Mouse (Mus musculus) stomach, embryonic 16.5 days (tissue): ENCODE data around the gene Comt. TPM values are rescaled to one million over a fixed set of nuclear protein-coding genes. Genes with fewer than 3 reads are reported as not detected.
A peak's percentile ranks its signal among the peaks of the same experiment; 100 is the strongest.

Experiments used
- ATAC-seq: fragments of 200-750 bp; cut with Nextera tagmentation; 2 replicates; pipeline ENCODE4 v1.8.0; 2017; ENCODE audit warnings: moderate number of reproducible peaks, moderate TSS enrichment; ENCODE audit not compliant: insufficient read depth, low FRiP score
- H3K27ac ChIP-seq: fragments of 300-500 bp; sonication (generic); 2 replicates; pipeline ENCODE4 v1.5.1; 2014; ENCODE audit warnings: low read length
- H3K27me3 ChIP-seq: fragments of 300-500 bp; sonication (generic); 2 replicates; pipeline ENCODE4 v1.6.1; 2014; ENCODE audit warnings: low read length, control low read depth, mixed read lengths; ENCODE audit not compliant: control insufficient read depth, insufficient read depth
- H3K36me3 ChIP-seq: fragments of 300-500 bp; sonication (generic); 2 replicates; pipeline ENCODE4 v1.6.1; 2014; ENCODE audit warnings: low read length; ENCODE audit not compliant: control insufficient read depth, insufficient read depth
- H3K4me1 ChIP-seq: fragments of 300-500 bp; sonication (generic); 2 replicates; pipeline ENCODE4 v1.6.1; 2014; ENCODE audit warnings: low read length, control low read depth, mixed read lengths; ENCODE audit not compliant: control insufficient read depth, insufficient read depth
- H3K4me2 ChIP-seq: fragments of 300-500 bp; sonication (generic); 2 replicates; pipeline ENCODE4 v1.6.1; 2014; ENCODE audit warnings: low read depth, low read length, mixed read lengths
- H3K4me3 ChIP-seq: fragments of 300-500 bp; sonication (generic); replicated peaks from 2 replicates; pipeline ENCODE4 v1.5.1; 2014; ENCODE audit warnings: mild to moderate bottlenecking, low read length
- H3K9ac ChIP-seq: fragments of 300-500 bp; sonication (generic); 2 replicates; pipeline ENCODE4 v1.6.1; 2014; ENCODE audit warnings: low read length
- H3K9me3 ChIP-seq: fragments of 300-500 bp; sonication (generic); replicated peaks from 2 replicates; pipeline ENCODE4 v1.6.1; 2016; ENCODE audit warnings: low read length, control low read depth; ENCODE audit not compliant: control insufficient read depth
- WGBS: fragments of 180-500 bp; shearing (Covaris S2); extraction: QIAGEN DNeasy Blood & Tissue Kit; methylation state at CpG from one replicate; pipeline ENCODE4 v1.1.7; 2014; 5-methylcytosine and 5-hydroxymethylcytosine counted together
- polyA plus RNA-seq: library from polyadenylated mRNA; unstranded; fragments of >200 nt; fragmentation: Nextera tagmentation; extraction: Ambion mirVana; gene quantifications from 2 replicates; pipeline ENCODE4 v1.2.1, GENCODE M21; 2015

Gene Comt
- polyA plus RNA-seq, 1 experiment from 2014 or later = 105 TPM

DNA sequence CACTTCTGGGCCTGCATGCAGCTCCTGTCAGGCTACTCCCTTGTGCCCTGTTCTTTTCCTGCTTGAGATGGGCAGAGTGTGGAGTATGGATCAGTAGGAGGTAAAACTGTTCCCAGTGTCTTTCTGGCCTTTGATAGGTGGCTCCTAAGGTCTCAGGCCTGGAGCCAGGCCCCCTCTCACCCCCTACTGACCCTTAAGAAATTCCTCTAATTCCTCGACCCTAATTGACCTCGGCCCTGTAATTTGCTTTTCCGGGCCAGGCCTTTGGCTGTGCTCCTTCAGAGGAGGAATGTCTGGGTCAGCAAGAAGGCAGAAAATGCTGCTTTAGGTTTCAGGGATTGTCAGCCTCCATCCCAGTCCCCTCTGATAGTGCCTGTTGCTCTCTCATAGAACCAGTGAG lies 42.9 kb downstream of the Comt start:
- Histone ChIP-seq H3K9ac (no peak overlapping the region), H3K4me2 (no peak overlapping the region), H3K36me3 (no peaks in the 10 kb centered on the region), H3K9me3 (no peaks in the 10 kb centered on the region), H3K27me3 (no peaks in the 10 kb centered on the region), H3K27ac (no peak overlapping the region), H3K4me3 (no peak overlapping the region), H3K4me1 (peaks cover 37% of the 10 kb centered on the region)
- 37% methylated on average over 3 of the region's 3 CpGs for WGBS
- ATAC-seq = no peak

DNA sequence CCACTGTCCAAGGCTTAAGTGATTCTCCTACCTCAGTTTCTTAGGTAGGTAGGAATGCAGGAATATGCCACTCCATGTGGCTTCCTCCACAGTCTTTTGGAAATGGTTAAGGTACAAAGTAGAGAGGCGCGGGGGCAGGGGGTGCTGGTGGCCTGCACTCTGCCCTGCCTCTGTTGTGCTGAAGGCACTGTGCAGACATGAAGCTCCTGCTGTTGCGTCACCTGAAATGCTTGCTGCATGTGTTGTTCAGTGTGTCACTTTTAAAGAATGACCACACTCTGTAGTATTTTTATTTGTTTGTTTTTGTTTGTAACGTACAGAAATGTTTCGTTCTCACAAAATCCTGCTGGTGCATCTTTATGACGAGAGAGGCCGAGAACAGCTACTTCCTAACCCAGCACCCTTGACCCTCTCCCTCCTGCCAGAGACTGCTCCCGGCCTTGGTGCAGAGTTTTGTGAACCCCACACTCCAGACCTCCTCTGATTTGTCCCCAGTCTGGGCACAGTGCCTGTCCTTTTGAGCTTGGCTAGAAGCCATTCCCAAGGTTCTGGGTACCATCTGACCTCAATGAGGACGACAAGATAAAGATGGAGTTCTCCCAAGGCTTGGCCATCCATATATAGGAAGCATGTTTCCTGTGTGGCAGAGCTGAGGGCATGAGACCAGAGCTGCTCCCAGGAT lies 43.5 kb downstream of the Comt start:
- Histone ChIP-seq H3K27me3 (no peaks in the 10 kb centered on the region), H3K9me3 (no peaks in the 10 kb centered on the region), H3K9ac (no peak overlapping the region), H3K4me1 (peaks cover 31% of the 10 kb centered on the region), H3K36me3 (no peaks in the 10 kb centered on the region), H3K4me2 (no peak overlapping the region), H3K27ac (0 out of 2 replicates have a peak overlapping the region, but pooled peaks have one; percentile 2), H3K4me3 (no peak overlapping the region)
- WGBS = 76% methylated on average over 9 of the region's 9 CpGs
- no peak for ATAC-seq

DNA sequence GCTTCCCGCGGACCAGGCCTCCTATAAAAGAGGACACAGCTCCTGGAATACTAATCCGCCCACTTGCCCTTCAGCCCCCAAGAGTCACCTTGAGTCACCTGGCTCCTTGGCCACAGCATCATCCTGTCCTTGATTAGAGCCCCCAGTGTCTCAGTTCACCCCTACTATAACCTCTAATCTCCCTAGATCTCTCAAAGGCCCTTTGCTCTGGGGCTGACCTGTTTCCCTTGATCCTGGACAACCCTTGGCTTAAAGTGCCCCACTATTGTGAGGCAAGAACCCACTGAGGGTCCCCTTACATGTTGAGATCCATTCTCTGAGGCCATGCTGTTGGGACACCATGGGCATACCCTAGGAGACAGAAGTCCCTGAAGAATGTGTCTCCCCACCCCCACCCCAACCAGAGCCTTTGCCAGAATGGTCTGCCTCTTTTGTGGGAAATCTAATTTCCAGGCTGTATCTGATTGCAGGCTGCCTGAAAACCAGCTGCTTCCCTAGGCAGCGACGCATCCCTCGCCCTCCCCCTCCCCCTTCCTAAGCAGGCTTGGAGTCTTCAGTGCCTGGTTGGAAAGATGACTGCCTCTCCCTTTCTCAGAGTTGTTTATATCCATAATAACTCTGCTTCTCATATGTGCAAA lies 44.9 kb downstream of the Comt start:
- ATAC-seq = peak; percentile 51; the same call in 1 of the 2 replicates
- Histone ChIP-seq H3K4me2 (no peak overlapping the region), H3K36me3 (no peaks in the 10 kb centered on the region)

DNA sequence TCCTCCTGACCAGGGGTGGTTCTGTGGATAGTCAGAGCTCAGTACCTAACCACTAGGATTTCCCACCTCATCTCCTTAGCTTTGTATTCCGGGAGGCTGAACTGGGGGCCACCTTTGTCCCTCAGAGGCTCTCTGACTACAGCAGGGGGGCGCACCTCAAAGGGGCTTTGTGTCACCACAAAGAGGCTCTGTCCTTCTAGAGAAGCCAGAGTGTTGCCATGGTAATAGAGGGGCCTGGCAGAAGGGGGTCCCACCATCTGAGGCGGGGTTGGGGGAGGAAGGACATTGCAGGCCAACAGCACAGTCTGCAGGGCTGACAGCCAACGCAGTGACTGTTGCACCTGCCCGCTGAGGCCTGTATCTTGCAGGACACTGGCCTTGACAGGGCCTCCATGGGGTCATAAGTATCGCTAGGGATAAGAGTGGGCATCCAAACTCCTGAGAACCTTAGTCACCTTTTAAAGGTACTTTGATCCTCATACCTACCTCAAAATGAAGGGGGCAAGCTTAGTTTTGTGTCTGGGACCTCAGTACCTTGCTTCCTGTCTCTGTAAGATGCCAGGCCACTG lies 46.1 kb downstream of the Comt start:
- H3K4me3 ChIP-seq = no peak overlapping the region
- no peaks in the 10 kb centered on the region for H3K27me3 ChIP-seq
- ATAC-seq = peak; percentile 20; the same call in 1 of the 2 replicates
- WGBS = 60% methylated on average over 6 of the region's 6 CpGs
- H3K4me1 ChIP-seq = peaks cover 31% of the 10 kb centered on the region
- no peaks in the 10 kb centered on the region for H3K9me3 ChIP-seq
- no peak overlapping the region for H3K4me2 ChIP-seq
- no peaks in the 10 kb centered on the region for H3K36me3 ChIP-seq
- no peak overlapping the region for H3K9ac ChIP-seq
- H3K27ac ChIP-seq = no peak overlapping the region

More for the DNA sequence above, 44.9 kb downstream of the Comt start:
- Histone ChIP-seq H3K4me3 (no peak overlapping the region), H3K27ac (peak overlapping the region; percentile 72), H3K9ac (no peak overlapping the region), H3K4me1 (peaks cover 31% of the 10 kb centered on the region), H3K9me3 (no peaks in the 10 kb centered on the region), H3K27me3 (no peaks in the 10 kb centered on the region)
- WGBS = 56% methylated on average over 6 of the region's 6 CpGs

DNA sequence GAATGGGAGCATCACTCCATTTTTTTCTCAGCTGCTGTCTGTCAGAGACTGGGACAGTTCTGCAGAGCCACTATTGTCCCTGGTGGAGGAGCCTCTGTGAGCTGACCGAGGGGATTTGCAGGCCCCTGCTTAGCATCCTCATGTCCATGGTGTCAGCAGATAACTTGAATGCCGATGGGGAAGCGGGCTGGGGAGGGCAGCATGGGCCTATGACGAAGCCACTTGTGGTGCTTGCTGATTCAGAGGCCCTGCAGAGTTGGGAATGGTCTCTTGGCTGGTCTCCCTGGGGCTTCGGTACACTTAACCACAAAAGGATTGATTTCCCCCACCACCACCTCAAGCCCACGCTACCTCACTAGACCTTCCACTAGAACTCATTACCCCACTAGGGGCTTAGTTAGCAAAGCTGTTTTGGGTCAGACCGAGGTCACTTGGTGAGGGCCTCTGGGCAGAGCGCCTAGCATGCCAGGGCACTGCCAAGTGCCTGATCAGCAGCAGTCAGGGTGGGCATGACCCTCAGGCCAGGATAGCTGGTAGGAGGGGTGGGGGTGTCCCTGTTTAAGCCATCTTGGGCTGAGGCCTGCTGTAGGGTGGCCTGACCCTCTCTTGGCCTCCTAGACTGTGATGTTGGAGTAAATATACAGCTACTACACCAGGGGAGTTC lies 47.2 kb downstream of the Comt start:
- Histone ChIP-seq H3K4me1 (peaks cover 31% of the 10 kb centered on the region), H3K4me3 (no peak overlapping the region), H3K27ac (no peak overlapping the region), H3K36me3 (no peaks in the 10 kb centered on the region), H3K9ac (peak overlapping the region; percentile 38; the same call in 1 of the 2 replicates), H3K9me3 (no peaks in the 10 kb centered on the region), H3K27me3 (no peaks in the 10 kb centered on the region), H3K4me2 (no peak overlapping the region)
- peak; percentile 5; the same call in 1 of the 2 replicates for ATAC-seq
- WGBS = 79% methylated on average over 8 of the region's 8 CpGs

DNA sequence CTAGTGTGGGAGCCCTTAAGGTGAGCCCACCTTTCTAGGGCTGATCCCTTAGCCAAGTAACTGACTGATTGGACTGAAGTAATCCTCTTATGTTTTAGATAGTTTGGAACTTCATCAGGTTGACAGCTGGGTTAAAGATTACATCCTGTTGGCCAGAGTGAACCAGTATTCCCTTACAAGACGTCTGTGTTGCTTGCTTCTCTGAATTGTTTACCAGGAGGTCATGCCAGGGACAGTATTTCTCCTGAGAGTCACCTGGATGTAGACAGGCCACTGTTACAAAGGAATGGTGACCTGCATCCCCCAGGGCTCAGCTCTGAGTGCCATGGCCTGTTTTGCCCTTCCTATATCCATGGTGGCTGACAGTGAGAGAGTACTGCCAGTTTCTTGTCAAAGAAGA lies 48.2 kb downstream of the Comt start:
- no peaks in the 10 kb centered on the region for H3K9me3 ChIP-seq
- peaks cover 30% of the 10 kb centered on the region for H3K4me1 ChIP-seq
- H3K36me3 ChIP-seq = no peaks in the 10 kb centered on the region
- H3K27me3 ChIP-seq = no peaks in the 10 kb centered on the region
- H3K9ac ChIP-seq = no peak overlapping the region
- no peak overlapping the region for H3K27ac ChIP-seq
- H3K4me2 ChIP-seq = no peak overlapping the region
- ATAC-seq = no peak
- no peak overlapping the region for H3K4me3 ChIP-seq
- WGBS = 11% methylated on average over 1 of the region's 1 CpGs

DNA sequence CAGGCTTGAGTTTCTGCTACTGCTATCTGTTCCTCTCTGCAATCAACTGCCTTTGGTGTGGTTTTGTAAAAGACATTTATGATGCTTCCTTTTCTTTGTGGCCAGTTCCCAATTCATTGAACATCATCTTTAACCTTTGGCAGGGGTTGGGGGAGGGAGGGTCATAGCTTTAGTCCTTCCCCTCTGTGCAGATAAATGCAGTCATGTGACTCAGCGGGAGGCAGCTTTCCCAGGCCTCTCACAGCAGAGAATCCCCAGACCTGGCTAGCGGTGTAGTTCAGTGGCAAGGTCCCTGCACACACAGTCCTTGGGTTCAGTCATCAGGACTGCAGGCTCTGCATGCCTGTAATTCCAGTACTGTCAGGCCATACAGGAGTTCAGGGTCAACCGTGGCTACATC lies 49.4 kb downstream of the Comt start:
- Histone ChIP-seq H3K4me3 (no peak overlapping the region), H3K27ac (no peak overlapping the region), H3K36me3 (no peaks in the 10 kb centered on the region), H3K27me3 (no peaks in the 10 kb centered on the region), H3K4me2 (no peak overlapping the region), H3K9ac (peak overlapping the region; percentile 19; the same call in 1 of the 2 replicates), H3K4me1 (peaks cover 19% of the 10 kb centered on the region), H3K9me3 (no peaks in the 10 kb centered on the region)
- 31% methylated on average over 3 of the region's 3 CpGs for WGBS
- ATAC-seq = no peak

DNA sequence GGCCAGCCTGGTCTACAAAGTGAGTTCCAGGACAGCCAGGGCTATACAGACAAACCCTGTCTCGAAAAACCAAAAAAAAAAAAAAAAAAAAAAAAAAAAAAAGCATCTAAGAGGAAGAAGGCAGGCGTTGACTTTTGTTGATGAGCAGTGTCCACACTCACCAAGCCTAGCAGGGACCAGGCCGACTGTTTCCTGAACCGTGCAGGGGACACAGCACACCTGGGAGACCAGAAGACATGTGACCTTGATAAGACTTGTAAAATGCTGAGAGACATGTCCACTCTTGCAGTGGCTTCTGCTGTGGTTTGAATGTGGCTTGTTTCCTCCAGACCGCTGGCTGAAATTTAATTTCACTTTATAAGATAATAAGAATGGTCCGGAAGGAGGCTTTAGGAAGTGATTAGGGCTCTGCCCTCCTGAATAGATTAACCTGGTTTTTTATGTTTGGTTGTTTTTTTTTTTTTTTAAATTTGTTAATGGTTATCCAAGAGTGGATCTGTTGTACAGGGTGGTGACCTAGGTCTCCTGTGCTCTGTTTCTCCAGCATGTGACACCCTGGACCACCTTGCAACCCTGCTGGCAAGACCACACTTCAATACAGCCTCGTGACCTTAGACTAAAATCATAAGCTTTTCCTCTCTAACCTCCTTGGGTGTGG lies 50.2 kb downstream of the Comt start:
- ATAC-seq = no peak
- no peak overlapping the region for H3K4me3 ChIP-seq
- H3K27me3 ChIP-seq = no peaks in the 10 kb centered on the region
- H3K4me1 ChIP-seq = peaks cover 13% of the 10 kb centered on the region; the same call in 1 of the 2 replicates
- no peak overlapping the region for H3K9ac ChIP-seq
- no peaks in the 10 kb centered on the region for H3K36me3 ChIP-seq
- no peak overlapping the region for H3K27ac ChIP-seq
- no peak overlapping the region for H3K4me2 ChIP-seq
- no peaks in the 10 kb centered on the region for H3K9me3 ChIP-seq
- WGBS = 66% methylated on average over 6 of the region's 7 CpGs
